In genomic region chr8:46928718-46929117, GRCm38 (mm10) we compare ENCODE assay signal across 25 mouse cellular contexts. TPM values are rescaled to one million over a fixed set of nuclear protein-coding genes. Genes with fewer than 3 reads are reported as not detected.
"Had no signal": no experiment of that assay in that cellular context is flagged by ENCODE, and none has a peak within 500 bp of the region (broad histone marks: within the 10 kb centered on the region; RNA-seq: fewer than 3 reads in every experiment).

No protein-coding gene starts in this region.

- H3K4me3 ChIP-seq: gastrocnemius, adult 2 months; heart, embryonic 10.5 days; heart, embryonic 12.5 days; hindbrain, embryonic 13.5 days; hindbrain, embryonic 15.5 days; kidney, embryonic 15.5 days; limb, embryonic 13.5 days; limb, embryonic 15.5 days; liver, embryonic 12.5 days had no signal

- H3K36me3 ChIP-seq: heart, embryonic 10.5 days; heart, embryonic 12.5 days; hindbrain, embryonic 13.5 days; hindbrain, embryonic 15.5 days; kidney, embryonic 15.5 days; limb, embryonic 13.5 days; limb, embryonic 15.5 days; liver, embryonic 12.5 days had no signal

- H3K27me3 ChIP-seq: heart, embryonic 12.5 days; hindbrain, embryonic 13.5 days; hindbrain, embryonic 15.5 days; kidney, embryonic 15.5 days; limb, embryonic 13.5 days; limb, embryonic 15.5 days; liver, embryonic 12.5 days had no signal

- H3K4me1 ChIP-seq: hindbrain, embryonic 15.5 days; liver, embryonic 12.5 days had no signal

- ATAC-seq: hindbrain, postnatal 0 days; intestine, embryonic 16.5 days; liver, embryonic 12.5 days had no signal

- DNase-seq: gastrocnemius, adult 2 months; gastrocnemius, postnatal 10 days; gastrocnemius, postnatal 25 days; heart, adult 18-20 months; heart, postnatal 10 days; kidney, adult 18-20 months; kidney, adult 9 months; kidney, postnatal 14 days; kidney, postnatal 36 days; layer of hippocampus, adult 9-11 months; layer of hippocampus, postnatal 36 days; left cerebral cortex, postnatal 4 days had no signal

- H3K27ac ChIP-seq: gastrocnemius, adult 2 months; heart, embryonic 10.5 days; hindbrain, embryonic 13.5 days; hindbrain, embryonic 15.5 days; hindbrain, postnatal 0 days; kidney, embryonic 15.5 days; kidney, postnatal 0 days; liver, embryonic 12.5 days; liver, embryonic 14.5 days had no signal

RNA-seq across cellular contexts. Expression of gene Enpp6, which starts 58.0 kb away (rescaled TPM):
- total RNA-seq: hematopoietic stem cell, adult 5-6 weeks had no signal
